Mouse (Mus musculus) urinary bladder, adult 2 months (tissue): ENCODE results near the gene Apoa2. TPM values are rescaled to one million over a fixed set of nuclear protein-coding genes. Genes with fewer than 3 reads are reported as not detected.
A peak's percentile ranks its signal among the peaks of the same experiment; 100 is the strongest.

Experiments
- DNase-seq: peaks from one replicate; pipeline ENCODE4 v3.0.0; 2022; ENCODE audit warnings: low spot score
- polyA plus RNA-seq: library from polyadenylated mRNA; depleted of rRNA; stranded (reverse); fragments of >200 nt; gene quantifications from 2 replicates; pipeline ENCODE4 v1.2.3, GENCODE M21; 2012; rRNA removed

The Apoa2 gene
- polyA plus RNA-seq = 1.0 and 1.8 TPM in 2 replicates

GRCm38 (mm10) chr1:171224857-171225256 lies at the start of gene Apoa2:
TSS of gene Apoa2 (plus strand) at chr1:171225054.
- DNase-seq = no peak

DNA sequence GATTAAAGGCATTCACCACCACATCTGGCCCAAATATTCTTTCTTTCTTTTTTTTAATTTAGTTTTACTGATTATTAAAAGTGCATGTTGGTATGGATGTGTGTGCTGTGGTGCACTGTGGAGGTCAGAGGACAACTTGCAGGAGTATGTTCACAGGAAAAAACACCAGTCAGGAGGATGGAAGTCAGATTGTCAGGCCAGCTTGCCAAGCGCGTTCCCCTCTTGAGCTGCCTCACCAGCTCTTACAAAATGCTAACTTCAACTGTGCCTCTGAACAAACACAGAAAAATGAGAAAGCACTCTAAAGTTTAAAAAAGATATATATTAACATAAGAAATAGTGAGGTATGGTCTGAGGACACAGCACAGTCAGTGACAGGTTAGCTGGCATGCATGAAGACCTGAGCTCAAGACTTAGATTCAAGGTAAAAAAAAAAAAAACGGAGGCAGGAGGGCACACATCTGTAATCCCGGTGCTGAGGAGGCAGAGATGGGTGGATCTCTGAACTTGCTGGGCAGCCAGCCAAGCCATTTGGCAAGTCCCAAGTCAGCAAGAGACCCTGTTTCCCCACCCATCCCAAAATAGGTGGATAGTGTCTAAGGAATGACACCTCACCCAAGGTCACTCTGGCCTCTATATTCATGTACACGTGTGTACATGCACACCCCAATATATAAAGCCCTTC lies 45.2 kb upstream of the Apoa2 start:
- no peak for DNase-seq

DNA sequence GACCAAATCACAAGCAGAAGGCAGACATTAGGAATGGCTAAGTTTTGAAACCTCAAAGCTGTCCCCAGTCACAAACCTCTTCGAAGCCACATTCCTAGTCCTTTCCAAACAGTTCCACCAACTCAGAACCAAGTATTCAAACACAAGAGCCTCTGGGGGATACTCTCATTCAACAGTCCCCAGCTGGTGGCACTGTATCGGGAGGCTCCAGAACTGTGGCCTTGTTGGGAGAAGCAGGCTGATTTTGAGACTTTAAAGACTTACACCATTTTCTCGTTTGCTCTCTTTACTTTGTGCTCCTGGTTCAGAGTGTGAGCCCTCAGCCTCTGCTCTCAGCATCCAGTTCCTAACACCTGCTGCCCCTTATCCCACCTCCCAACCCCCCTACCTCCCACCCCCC lies 41.8 kb upstream of the Apoa2 start:
- no peak for DNase-seq

- no peak for DNase-seq
These were observed 41.2 kb upstream of the Apoa2 start for GRCm38 (mm10) chr1:171183620-171184019.

DNA sequence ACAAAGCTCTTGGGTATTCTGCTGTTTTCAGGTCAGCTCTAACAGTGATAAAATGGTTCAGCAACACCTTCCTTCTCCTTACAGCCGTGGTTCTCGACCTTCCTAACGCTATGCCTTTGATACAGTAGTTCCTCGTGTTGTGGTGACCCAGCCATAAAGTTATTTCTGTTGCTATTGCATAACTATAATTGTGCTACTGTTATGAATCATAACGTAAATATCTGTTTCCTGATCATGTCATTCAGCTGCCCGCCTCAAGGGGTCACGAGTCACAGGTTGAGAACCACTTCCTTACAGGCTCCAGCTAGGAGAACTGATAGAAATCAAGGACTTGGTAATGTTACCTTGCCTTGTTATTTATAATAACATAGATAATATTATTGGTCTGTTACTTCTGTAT lies 40.5 kb upstream of the Apoa2 start:
- DNase-seq = no peak

GRCm38 (mm10) chr1:171185655-171186054 lies 39.2 kb upstream of the Apoa2 start:
- DNase-seq = no peak

GRCm38 (mm10) chr1:171187851-171188700 lies 36.8 kb upstream of the Apoa2 start:
- DNase-seq = no peak

- DNase-seq = no peak
These were observed 35.8 kb upstream of the Apoa2 start for GRCm38 (mm10) chr1:171189046-171189445.

DNA sequence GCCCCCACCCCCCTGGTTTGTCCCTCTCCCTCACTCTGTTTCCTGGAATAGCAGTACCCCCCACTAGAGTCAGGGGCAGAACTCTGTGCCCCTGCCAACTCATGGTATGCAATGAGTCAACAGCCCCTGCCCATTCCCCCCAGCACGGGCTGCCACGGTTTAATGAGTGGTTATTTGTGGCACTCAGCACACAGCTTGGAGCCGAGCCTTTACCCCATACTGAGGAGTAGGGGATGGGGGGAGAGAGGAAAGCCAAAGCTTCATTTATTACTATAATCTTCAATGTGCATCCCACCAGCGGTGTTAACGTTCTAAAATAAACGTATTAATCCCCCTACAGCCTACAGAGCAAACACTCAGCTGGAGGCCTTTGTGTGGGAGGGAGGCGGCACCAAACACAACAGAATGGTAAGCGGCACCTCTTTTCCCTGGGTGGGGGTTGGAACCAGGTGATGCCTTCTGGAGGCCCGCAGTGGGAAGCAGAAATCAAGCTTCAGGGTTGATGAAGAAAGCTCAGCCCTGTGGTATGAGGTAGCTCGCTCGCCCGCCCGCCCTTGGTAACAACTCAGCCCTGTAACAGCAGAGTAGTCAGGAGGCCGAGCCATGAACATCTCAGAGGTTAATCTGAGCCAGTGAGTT lies 35.3 kb upstream of the Apoa2 start:
- DNase-seq = no peak

GRCm38 (mm10) chr1:171190832-171191231 lies 34.0 kb upstream of the Apoa2 start:
- DNase-seq = no peak

DNA sequence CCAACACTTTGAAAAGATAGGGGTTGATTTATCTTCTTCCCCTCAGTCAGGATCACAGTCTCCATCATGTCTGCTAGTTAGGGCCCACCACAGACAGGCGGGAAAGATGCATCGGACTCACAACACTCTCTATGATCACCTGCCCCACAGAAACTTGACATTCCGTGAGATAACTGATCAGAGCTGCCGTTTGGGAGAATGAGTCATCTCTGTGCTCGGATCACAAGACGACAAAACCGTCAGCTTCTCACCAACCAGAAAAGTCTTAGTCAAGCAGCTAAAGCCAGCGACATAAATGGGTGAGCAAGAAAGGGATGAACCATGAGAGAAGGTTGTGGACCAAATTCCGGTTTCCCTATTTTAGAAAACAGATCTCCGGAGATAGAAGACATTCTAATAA lies 32.6 kb upstream of the Apoa2 start:
- no peak for DNase-seq

DNA sequence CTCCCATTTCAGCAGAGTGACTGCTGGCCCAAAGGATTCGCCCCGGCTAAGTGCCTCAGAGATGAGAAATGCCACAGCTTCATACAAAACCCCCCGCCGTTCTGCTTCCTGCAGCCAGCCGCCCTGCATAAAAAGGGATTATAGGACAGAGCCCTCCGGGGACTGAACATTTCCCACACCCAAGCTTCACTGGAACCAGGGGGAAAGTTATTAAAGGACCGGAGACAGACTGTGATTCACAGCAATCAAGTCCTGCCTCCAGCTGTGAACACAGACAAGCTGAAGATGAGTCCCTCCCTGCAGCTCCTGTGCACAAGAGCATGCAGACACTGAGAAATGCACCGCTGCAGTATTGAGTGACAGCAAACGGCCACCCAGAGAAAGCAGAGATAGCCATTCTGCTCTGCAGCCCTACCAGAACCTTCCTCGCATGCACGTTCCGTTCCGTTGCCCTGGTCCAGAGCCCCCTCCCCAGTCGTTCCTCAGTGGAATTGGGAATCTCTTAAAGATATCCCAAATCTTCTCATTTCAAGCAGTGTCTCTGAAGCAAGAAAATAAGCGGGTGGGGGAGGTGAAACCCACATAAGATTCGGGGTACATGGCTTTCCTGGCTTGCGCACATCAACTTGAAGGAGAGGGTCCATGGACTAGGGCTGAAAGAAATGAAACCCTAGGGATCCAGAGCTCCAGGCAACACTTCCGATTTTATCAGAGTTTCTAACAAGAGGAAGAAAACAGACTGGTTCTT lies 31.6 kb upstream of the Apoa2 start:
- DNase-seq = no peak

DNA sequence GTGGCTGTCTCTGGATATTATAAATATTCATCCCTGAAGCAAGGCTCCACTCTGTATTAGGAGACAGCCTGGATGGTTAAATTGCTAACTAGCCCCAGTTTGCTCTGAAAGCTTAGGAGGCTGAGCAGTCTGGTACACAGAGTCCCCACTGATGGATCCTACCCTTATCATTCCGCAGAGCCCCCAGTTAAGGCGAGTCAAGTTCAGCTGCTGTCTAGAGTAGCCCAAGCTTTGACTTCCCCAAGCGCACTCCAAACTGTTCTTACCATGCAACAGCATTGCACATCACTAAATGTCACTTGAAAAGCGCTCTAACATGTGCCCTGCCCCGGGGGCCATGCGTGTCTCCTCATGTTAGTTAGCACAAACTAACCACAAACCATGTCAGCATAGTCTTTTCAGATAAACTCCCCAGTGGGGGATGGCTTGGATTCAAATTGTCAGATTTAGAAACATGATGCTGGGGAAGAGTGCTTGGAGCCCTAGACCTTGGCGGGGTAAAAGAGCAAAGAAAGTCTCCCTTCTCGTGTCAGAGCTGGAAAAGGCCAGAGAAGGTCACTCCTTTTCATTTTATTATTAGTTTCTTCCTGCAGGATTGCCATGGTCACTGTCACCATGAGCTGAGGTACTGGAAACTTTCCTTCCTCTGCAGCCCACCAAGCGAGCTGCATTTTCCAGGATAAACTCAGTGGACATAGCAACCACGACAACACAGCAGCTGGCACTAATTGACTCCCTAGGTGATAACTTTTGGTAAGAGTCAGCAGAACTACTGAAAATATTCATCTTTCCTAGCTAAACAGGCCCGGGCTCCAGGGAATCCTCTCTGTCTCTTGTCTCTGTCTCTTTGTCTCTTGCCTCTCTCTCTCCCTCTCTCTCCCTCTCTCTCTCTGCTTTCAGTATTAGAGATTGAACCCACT lies 30.7 kb upstream of the Apoa2 start:
- no peak for DNase-seq

GRCm38 (mm10) chr1:171195046-171195822 lies 29.6 kb upstream of the Apoa2 start:
- DNase-seq = no peak

GRCm38 (mm10) chr1:171195887-171196397 lies 28.9 kb upstream of the Apoa2 start, which contains the start of gene Pcp4l1:
TSS of gene Pcp4l1 (minus strand) at chr1:171196268.
- peak; percentile 37 for DNase-seq

DNA sequence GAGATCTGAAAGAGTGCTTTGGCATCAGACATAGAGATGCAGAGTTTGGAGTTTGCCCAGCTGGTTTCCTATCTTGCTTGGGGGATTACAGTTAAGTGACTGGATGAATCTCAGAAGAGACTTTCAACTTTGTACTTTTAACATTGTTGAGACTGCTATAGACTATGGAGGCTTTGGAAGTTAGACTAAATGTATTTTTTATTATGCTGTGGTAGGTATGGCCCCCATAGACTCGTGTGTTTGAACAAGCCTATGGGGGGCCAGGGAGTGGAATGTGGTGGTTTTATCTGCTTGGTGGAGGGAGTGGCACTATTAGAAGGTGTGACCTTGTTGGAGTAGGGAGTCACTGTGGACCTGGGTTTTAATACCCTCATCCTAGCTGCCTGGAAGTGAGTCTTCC lies 25.3 kb upstream of the Apoa2 start:
- no peak for DNase-seq

DNA sequence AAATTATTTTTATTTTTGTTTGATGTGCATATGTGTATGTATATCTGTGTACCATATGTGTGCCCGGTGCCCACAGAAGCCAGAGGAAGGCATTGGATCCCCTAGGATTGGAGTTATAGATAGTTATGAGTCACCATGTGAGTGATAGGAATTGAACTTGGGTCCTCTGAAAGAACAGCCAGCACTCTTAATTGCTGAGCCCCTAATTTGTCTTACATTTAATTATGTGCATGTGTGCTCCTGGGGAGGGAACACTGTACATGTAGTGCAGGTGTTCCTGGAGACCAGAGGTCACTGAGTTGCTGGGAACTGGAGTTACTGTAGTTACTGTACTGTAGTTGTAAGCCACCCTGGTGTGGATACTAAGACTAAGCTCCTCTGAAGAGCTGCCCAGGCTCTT lies 24.1 kb upstream of the Apoa2 start:
- no peak for DNase-seq

GRCm38 (mm10) chr1:171203471-171204248 lies 21.2 kb upstream of the Apoa2 start:
- DNase-seq = no peak

- no peak for DNase-seq
These were observed 20.6 kb upstream of the Apoa2 start for GRCm38 (mm10) chr1:171204249-171204644.
